Mouse (Mus musculus) heart, embryonic 14.5 days (tissue): ENCODE results near the gene Arhgap42. TPM values are rescaled to one million over a fixed set of nuclear protein-coding genes. Genes with fewer than 3 reads are reported as not detected.
A peak's percentile ranks its signal among the peaks of the same experiment; 100 is the strongest.

ENCODE experiments used
- ATAC-seq: fragments of 200-750 bp; cut with Nextera tagmentation; 2 replicates; pipeline ENCODE4 v1.8.0; 2017; ENCODE audit warnings: low read depth, moderate TSS enrichment; ENCODE audit not compliant: insufficient number of reproducible peaks, insufficient read depth, low FRiP score
- H3K27ac ChIP-seq, 2 experiments: fragments of 200-500 bp in 1 of 2; fragments of 300-500 bp in 1 of 2; sonication (generic) in 1 of 2; replicated peaks in 1 of 2; 2 replicates each; pipeline ENCODE4 v1.5.1; 2012 to 2014; ENCODE audit warnings: low read depth in 2 of 2, low read length in 2 of 2, control low read depth in 1 of 2, mild to moderate bottlenecking in 1 of 2, mixed read lengths in 1 of 2; ENCODE audit not compliant: control insufficient read depth in 1 of 2, insufficient read depth in 1 of 2
- H3K27me3 ChIP-seq: fragments of 300-500 bp; sonication (generic); 2 replicates; pipeline ENCODE4 v1.6.1; 2014; ENCODE audit warnings: mild to moderate bottlenecking, low read length, control low read depth; ENCODE audit not compliant: control insufficient read depth, insufficient read depth
- H3K36me3 ChIP-seq: fragments of 300-500 bp; sonication (generic); 2 replicates; pipeline ENCODE4 v1.6.1; 2014; ENCODE audit warnings: mild to moderate bottlenecking, control low read depth, low read length, mixed read lengths; ENCODE audit not compliant: control insufficient read depth, insufficient read depth
- H3K4me1 ChIP-seq, 2 experiments: fragments of 200-500 bp in 1 of 2; fragments of 300-500 bp in 1 of 2; sonication (generic) in 1 of 2; 2 replicates each; pipeline ENCODE4 v1.6.1; 2012 to 2014; ENCODE audit warnings: low read length in 2 of 2, control low read depth in 1 of 2, mixed read lengths in 1 of 2; ENCODE audit not compliant: control insufficient read depth in 2 of 2, insufficient read depth in 2 of 2
- H3K4me2 ChIP-seq: fragments of 300-500 bp; sonication (generic); 2 replicates; pipeline ENCODE4 v1.6.1; 2014; ENCODE audit warnings: mild to moderate bottlenecking, low read length
- H3K4me3 ChIP-seq, 2 experiments: fragments of 200-500 bp in 1 of 2; fragments of 300-500 bp in 1 of 2; sonication (generic) in 1 of 2; 2 replicates each; pipeline ENCODE4 v1.5.1; 2012 to 2014; ENCODE audit warnings: low read length in 2 of 2, mild to moderate bottlenecking in 2 of 2, control low read depth in 1 of 2, low read depth in 1 of 2, moderate library complexity in 1 of 2; ENCODE audit not compliant: control insufficient read depth in 1 of 2, insufficient read depth in 1 of 2
- H3K9ac ChIP-seq: fragments of 300-500 bp; sonication (generic); 2 replicates; pipeline ENCODE4 v1.6.1; 2014; ENCODE audit warnings: mild to moderate bottlenecking, low read length
- H3K9me3 ChIP-seq: fragments of 300-500 bp; sonication (generic); 2 replicates; pipeline ENCODE4 v1.6.1; 2016; ENCODE audit warnings: low read length, control low read depth; ENCODE audit not compliant: control insufficient read depth
- WGBS: fragments of 180-500 bp; shearing (Covaris S2); extraction: QIAGEN DNeasy Blood & Tissue Kit; methylation state at CpG from one replicate; pipeline ENCODE4 v1.1.7; 2014; 5-methylcytosine and 5-hydroxymethylcytosine counted together
- polyA plus RNA-seq: library from polyadenylated mRNA; unstranded; fragments of >200 nt; fragmentation: Nextera tagmentation; extraction: Ambion mirVana; gene quantifications from 2 replicates; pipeline ENCODE4 v1.2.1, GENCODE M21; 2014

The Arhgap42 gene
- polyA plus RNA-seq, 1 experiment from 2014 or later, result 14.8 TPM

DNA sequence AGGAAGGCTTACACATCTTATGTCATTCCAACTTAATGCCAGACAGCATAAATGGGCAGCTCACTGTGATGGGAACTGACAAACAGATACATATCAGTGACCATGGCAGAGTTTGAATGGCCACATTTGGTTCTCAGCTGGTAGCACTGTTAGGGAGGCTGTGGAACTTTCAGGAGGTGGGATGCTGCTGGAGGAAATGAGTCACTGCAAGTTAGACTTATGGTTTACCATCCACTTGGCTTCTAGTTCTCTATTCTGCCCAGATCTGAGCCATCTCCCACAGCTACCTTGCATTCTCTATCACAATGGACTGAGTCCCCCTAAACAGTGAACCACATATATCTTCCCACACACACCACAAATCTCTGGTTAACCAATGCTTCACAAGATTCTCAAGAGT lies 186.0 kb downstream of the Arhgap42 start:
- Histone ChIP-seq H3K9ac (no peak overlapping the region), H3K4me1 (no peaks in the 10 kb centered on the region), H3K4me3 (no peak overlapping the region), H3K9me3 (no peaks in the 10 kb centered on the region), H3K36me3 (no peaks in the 10 kb centered on the region), H3K4me2 (no peak overlapping the region), H3K27me3 (no peaks in the 10 kb centered on the region), H3K27ac (no peak overlapping the region)
- ATAC-seq, result no peak

DNA sequence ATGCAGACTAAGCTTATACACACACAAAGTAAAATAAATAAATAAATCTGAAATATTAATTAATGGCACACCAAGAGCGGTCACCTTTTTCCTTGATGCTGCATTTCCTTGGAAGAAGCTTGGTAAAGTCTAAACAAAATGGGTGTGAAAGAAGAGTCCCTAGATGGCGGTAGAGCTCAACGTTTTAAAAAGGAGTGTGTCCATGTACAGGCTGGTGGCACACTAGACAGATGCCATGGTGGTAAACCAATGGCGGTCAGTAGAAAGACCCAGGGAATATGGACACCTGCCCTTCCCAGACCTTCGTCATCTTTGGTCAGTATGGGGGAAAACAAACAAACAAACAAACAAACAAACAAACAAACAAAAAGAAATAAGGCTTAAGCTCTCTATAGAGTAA lies 187.7 kb downstream of the Arhgap42 start:
- H3K4me2 ChIP-seq, result no peak overlapping the region
- WGBS, result 43% methylated on average over 5 of the region's 5 CpGs
- no peak overlapping the region for H3K9ac ChIP-seq
- H3K27ac ChIP-seq, result no peak overlapping the region
- no peaks in the 10 kb centered on the region for H3K27me3 ChIP-seq
- ATAC-seq, result no peak
- H3K36me3 ChIP-seq, result no peaks in the 10 kb centered on the region
- H3K4me1 ChIP-seq, result no peaks in the 10 kb centered on the region
- H3K4me3 ChIP-seq, result no peak overlapping the region
- H3K9me3 ChIP-seq, result no peaks in the 10 kb centered on the region

DNA sequence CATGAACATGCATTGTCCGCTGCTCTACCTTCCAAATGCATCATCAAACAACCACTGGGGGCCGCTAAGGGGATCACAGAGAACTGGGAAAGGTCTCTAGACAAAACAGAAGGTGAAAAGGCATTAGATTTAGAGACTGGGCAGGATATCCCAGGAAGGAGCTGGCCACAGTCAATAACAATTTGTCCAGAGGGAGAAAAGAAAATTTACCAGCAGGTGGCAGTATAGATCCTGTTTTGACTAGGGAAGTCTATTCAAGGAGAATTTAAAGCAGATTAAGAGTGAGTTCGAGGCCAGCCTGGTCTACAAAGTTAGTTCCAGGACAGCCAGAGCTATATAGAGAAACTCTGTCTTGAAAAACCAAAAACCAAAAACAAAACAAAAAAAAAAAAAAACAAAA lies 189.7 kb downstream of the Arhgap42 start:
- Histone ChIP-seq H3K9me3 (no peaks in the 10 kb centered on the region), H3K9ac (no peak overlapping the region), H3K36me3 (no peaks in the 10 kb centered on the region), H3K4me1 (no peaks in the 10 kb centered on the region), H3K4me2 (no peak overlapping the region), H3K27ac (no peak overlapping the region), H3K27me3 (no peaks in the 10 kb centered on the region), H3K4me3 (no peak overlapping the region)
- WGBS, result 55% methylated on average over 3 of the region's 3 CpGs
- no peak for ATAC-seq

DNA sequence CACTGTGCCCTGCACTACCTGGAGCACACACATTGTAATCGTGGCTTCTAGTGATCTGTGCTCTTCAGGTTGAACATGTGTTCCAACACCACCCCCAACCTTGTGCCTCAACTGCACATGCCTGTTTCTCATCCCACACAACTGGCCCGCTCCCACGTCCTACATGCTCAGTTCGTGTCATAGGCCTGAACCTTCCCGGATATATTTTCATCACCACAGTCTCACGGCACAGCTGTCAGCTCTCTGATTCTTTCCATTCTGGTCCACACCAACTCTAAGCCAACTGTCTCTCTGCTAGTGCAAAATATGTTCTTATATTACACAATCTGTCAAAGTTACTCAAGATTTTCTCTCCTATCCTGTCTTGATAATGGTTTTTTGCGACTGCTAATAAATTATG lies 197.9 kb downstream of the Arhgap42 start:
- Histone ChIP-seq H3K27me3 (no peaks in the 10 kb centered on the region), H3K36me3 (no peaks in the 10 kb centered on the region), H3K4me3 (no peak overlapping the region), H3K4me1 (peaks cover 2 to 10% of the 10 kb centered on the region in 2 experiments; a peak in 2 of 4 replicates), H3K27ac (no peak overlapping the region), H3K9me3 (no peaks in the 10 kb centered on the region), H3K4me2 (no peak overlapping the region), H3K9ac (no peak overlapping the region)
- ATAC-seq, result no peak
- WGBS, result 85% methylated on average over 7 of the region's 7 CpGs

DNA sequence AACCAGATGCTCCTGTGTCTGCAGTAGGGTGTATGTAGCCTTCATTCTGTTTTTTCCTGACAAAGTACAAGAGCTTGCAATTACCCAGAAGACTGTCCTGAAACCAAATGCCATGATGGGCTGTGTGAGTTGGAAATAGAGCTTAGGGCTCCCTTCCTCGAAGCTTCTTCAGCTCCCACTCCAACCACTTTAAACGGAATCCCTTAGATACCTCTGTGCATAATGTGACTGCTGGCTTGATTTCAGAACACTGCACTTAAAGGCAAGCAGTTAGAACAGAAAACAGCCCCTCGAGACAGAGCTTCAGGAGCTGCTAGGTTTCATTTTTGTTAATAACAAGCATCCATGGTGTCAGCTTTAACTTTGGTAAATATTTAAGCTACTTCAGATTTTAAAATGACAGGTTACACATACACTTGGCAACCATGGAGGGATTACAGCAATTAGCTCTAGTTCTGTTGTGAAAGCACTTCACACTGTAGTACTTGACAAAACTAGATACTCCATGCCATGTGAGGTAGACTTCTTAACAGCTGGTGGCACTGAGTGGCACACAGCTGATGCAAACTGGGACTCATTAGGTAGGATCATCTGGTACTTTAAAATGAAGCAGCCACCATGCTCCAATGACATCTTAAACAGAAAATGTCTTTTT lies 201.8 kb downstream of the Arhgap42 start:
- H3K27me3 ChIP-seq, result no peaks in the 10 kb centered on the region
- ATAC-seq, result peak; percentile 26; the same call in 1 of the 2 replicates
- peaks cover 2 to 10% of the 10 kb centered on the region in 2 experiments; a peak in 2 of 4 replicates for H3K4me1 ChIP-seq
- no peak overlapping the region for H3K4me3 ChIP-seq
- WGBS, result 39% methylated on average over 3 of the region's 3 CpGs
- peak overlapping the region; percentile 16 for H3K4me2 ChIP-seq
- H3K27ac ChIP-seq, result no peak overlapping the region; a peak in 1 of 4 replicates
- no peaks in the 10 kb centered on the region for H3K9me3 ChIP-seq
- H3K36me3 ChIP-seq, result no peaks in the 10 kb centered on the region
- no peak overlapping the region for H3K9ac ChIP-seq

DNA sequence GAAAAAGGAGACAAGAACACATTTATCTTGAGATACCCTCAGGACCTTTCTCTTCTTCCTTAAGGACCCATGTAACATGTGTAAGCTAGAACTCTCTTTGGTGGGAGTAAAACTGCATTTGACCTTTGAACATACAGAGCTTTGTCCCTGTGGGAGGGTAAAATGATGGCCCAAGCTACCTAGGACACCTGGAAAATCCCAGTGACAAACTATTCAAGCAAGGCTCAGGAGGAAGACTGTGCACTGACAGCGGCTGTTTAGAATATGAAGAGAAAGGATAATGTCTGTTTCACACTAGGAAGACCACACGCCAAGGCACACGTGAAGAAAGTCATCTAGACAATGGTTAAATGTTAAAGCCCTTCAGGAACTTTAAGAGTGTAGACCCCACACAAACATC lies 211.0 kb downstream of the Arhgap42 start:
- no peak for ATAC-seq
- WGBS, result 80% methylated on average over 3 of the region's 3 CpGs
- H3K27me3 ChIP-seq, result no peaks in the 10 kb centered on the region
- no peak overlapping the region for H3K9ac ChIP-seq
- H3K4me2 ChIP-seq, result no peak overlapping the region
- no peak overlapping the region for H3K27ac ChIP-seq
- H3K4me3 ChIP-seq, result no peak overlapping the region
- H3K9me3 ChIP-seq, result no peaks in the 10 kb centered on the region
- no peaks in the 10 kb centered on the region for H3K4me1 ChIP-seq
- no peaks in the 10 kb centered on the region for H3K36me3 ChIP-seq

DNA sequence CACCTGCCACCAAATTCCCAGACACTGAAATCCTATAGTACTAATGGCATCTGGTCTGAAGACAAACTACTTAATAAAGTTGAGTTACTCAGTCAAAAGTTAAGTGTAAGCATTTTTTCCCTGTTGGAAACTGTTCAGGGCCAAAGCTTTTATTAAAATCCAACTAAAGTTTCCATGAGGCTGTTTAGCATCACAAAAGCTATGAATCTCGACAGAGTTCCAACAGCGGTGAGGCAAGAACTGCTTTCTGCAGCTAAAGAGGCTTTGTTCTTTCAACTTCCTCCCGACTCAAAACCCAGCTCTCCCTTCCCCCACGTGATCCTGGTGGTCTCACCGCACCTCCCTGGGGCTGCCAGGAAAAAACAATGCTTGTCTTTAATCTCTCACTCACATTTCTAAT lies 211.5 kb downstream of the Arhgap42 start:
- WGBS, result 16% methylated on average over 5 of the region's 5 CpGs
- H3K4me3 ChIP-seq, result no peak overlapping the region
- H3K27ac ChIP-seq, result no peak overlapping the region
- H3K9me3 ChIP-seq, result no peaks in the 10 kb centered on the region
- H3K4me1 ChIP-seq, result no peaks in the 10 kb centered on the region
- no peaks in the 10 kb centered on the region for H3K36me3 ChIP-seq
- H3K9ac ChIP-seq, result no peak overlapping the region
- no peak overlapping the region for H3K4me2 ChIP-seq
- H3K27me3 ChIP-seq, result no peaks in the 10 kb centered on the region
- no peak for ATAC-seq

DNA sequence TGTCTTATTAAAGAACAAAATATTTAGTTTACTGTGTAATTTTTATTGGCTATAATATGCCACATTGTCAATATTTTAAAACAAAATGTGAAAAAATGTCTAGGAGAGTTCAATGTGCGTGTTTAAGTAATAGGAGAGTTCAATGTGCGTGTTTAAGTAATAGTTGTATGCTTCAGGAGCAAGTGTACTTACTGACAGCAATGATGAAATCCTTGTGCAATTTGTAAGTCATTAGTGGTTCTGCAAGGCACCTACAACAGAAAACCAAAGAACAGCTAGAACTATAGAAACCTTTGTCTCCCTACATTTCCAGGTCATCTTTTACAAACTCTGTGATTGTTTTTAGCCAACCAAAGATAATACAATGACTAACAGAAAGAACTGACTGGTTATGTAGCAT lies 223.8 kb downstream of the Arhgap42 start:
- Histone ChIP-seq H3K4me1 (no peaks in the 10 kb centered on the region), H3K9me3 (no peaks in the 10 kb centered on the region), H3K27me3 (no peaks in the 10 kb centered on the region), H3K4me3 (no peak overlapping the region), H3K4me2 (no peak overlapping the region), H3K9ac (no peak overlapping the region), H3K27ac (no peak overlapping the region), H3K36me3 (peaks cover 3% of the 10 kb centered on the region; the same call in 1 of the 2 replicates)
- ATAC-seq, result no peak
- 85% methylated on average over 2 of the region's 2 CpGs for WGBS
